Mouse (Mus musculus): ENCODE data around the gene ccdc198.
A peak's percentile ranks its signal among the peaks of the same experiment; 100 is the strongest.
"Not testable (repeated sequence)": the region's sequence is repeated elsewhere in the genome, so short reads cannot be mapped to it uniquely, and the experiment has no call there.

ccdc198 gene

DNA sequence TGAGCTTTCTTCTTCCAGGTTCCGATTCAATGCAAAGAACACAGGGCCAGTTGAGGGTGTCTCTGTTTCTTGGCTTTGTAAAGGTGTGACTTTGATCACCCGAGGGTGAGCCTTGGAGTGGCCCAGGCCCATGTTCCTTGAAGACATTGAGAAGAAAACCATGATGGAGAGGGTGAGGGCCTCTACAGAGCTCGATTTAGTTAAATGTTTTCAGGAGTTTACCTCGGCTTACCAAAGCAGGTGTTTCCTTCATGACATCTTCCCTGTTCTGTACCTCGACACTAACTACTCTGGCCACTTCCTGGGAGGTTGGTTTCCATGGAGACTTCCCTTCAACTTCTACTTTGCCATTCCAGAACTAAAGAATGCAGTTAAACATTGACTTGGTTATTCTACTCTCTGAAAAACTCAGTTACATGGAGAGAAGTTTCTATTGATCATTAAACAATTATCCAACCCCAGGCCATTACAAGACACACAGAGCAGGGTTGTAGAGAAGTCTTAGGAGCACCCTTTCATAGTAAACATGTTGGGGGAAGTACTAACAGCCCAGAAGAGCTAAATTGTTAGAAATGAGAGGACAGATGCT, at the start of gene ccdc198:
TSS of gene ccdc198 (minus strand) at position 349 of the 589 bp plus-strand sequence.
- no peak for DNase-seq (ENCODE audit: low read depth, low spot score)

- no peak for DNase-seq (ENCODE audit: low read depth, low spot score)
Measured at GRCm38 (mm10) chr14:49293802-49294449, 48.7 kb upstream of the ccdc198 start.

- no peak for DNase-seq (ENCODE audit: low read depth, low spot score)
Measured at GRCm38 (mm10) chr14:49290029-49290745, 44.9 kb upstream of the ccdc198 start.

DNA sequence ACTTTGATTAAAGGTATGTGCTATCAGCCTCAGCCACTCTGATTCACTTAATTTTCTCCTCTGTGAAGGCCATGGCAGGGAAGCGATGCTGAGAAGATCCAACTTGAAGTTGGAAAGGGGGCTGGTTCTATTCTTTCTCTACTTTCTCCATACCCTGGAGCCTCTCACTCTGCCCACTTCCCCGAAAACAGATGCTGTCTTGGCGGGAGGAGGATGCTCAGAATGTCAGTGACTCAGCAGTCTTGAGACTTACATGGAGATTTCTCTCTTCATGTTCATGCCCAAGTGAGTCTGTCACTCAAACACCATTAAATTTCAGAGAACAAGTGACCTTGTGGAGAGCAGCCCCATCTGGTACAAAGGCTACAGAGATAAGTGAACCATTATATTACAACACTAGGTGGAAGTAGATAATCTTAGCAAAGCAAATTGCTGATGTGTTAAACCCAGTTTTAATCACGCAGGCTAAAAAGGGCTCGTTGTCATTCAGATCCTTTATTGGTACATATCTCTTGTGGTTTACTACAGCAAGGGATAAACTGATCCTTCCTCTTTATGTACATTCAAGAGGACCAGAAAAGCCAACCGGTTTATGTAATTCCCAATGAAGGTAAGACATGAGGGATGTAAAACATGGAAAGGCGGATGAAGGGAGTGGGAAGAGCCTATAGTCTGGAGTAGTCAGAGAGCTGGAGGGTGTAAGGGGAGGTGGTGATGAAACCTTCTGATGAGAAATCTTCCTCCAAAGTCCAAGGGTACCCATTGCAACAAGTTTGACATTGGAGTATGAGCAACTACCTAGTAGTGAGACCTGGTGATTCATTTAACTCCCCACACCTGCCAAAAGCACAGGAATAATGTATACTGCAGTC, 38.7 kb upstream of the ccdc198 start:
- DNase-seq (ENCODE audit: low read depth, low spot score) = no peak

DNA sequence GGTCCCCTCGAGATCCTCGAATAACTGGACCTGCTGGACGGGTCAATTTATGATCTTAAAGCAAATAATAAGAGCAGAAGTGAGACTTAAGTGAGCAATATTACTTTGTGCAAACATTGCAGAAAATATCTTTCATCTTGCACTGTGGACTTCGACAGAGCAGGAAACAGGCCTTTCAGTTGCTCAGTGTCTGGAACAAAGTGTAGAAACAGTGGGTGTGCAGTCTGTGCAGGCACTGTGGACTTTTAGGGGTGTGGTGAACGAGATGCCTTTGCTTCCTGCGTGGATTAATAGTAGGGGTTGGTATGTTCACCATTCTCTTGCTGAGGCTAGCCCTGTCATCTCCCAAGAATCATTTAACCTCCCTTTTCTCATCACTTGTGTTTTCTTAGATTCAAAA, 33.6 kb upstream of the ccdc198 start:
- DNase-seq (ENCODE audit: low read depth, low spot score) = no peak

GRCm38 (mm10) chr14:49278479-49278878, 33.2 kb upstream of the ccdc198 start:
- not testable (repeated sequence) for DNase-seq (ENCODE audit: low read depth, low spot score)

GRCm38 (mm10) chr14:49277642-49278041, 32.4 kb upstream of the ccdc198 start:
- DNase-seq (ENCODE audit: low read depth, low spot score) = no peak

GRCm38 (mm10) chr14:49275376-49275775, 30.1 kb upstream of the ccdc198 start:
- DNase-seq (ENCODE audit: low read depth, low spot score) = no peak

DNA sequence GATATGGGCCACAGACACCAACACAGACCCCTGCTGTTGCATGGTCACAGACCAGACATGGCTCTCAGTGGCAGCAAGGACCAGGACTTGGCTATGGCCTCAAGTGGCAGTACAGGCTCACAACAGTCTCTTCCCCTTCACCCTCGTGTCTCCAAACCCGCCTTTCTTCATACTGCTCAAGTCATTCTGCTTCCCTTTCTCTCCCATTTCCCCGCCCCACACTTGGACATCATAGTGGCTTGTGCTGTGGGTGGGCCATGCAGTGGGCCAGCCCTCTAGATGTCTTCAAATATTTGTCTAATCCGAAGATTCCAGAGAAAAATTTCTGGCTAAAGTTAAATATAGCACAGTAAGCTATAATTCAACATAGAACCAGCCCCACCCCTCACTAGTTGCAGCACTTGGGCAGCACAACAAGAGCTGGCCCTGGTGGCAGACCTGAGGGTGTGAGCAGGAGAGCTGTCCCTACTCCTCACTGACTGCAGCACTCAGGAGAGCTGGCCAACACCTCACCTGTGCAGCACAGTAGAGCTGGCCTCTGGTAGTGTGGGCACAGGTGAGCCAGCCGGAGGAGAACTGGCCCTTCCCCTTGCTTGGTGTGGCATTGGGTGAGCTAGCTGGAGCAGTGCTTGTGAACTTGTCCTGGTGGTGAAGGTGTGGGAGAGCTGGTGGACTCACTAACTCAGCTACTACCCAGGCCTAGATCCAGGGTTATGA, 20.2 kb upstream of the ccdc198 start:
- DNase-seq (ENCODE audit: low read depth, low spot score) = no peak

GRCm38 (mm10) chr14:49241522-49241921, 3.8 kb downstream of the ccdc198 start:
- DNase-seq (ENCODE audit: low read depth, low spot score) = no peak

- peak; percentile 32 for DNase-seq (ENCODE audit: low read depth, low spot score)
Measured at GRCm38 (mm10) chr14:49238206-49238605, 7.1 kb downstream of the ccdc198 start.

DNA sequence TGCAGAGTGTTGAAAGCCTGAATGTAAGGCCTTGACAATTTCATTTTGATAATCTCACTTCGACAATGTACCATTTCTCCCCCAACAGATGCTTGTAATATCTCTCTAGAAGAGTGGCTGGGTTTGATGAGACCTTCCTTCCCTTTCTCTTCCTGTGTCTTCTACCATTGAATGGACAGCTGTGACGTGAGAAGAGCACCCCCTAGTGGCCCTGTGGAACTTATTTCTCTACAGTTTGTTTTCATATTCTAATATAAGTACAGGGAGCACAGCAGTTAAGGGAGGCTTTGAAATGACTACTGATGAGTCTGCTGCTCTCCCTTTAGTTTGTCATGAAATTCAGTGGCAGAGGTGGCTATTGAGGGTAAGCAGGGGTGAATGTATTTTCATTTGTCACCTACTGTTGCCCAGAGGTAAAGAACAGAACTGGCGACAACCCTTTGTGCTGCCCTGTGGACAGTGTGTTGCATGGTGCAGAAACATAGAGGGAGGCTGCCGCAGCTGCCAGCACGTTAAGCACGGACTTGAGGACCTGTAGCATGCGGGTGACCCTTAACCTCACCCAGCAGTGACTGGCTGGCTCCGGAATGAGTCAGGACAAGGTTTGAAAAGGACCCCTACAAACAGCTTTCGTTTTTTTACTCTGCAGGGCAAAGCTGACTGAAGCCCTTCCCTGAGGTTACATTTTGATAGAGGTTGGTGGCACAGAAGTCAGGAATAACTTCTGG, 10.3 kb downstream of the ccdc198 start:
- peak; percentile 20 for DNase-seq (ENCODE audit: low read depth, low spot score)

GRCm38 (mm10) chr14:49231845-49232244, 13.4 kb downstream of the ccdc198 start:
- DNase-seq (ENCODE audit: low read depth, low spot score) = no peak

GRCm38 (mm10) chr14:49226986-49227385, 18.3 kb downstream of the ccdc198 start:
- DNase-seq (ENCODE audit: low read depth, low spot score) = no peak

DNA sequence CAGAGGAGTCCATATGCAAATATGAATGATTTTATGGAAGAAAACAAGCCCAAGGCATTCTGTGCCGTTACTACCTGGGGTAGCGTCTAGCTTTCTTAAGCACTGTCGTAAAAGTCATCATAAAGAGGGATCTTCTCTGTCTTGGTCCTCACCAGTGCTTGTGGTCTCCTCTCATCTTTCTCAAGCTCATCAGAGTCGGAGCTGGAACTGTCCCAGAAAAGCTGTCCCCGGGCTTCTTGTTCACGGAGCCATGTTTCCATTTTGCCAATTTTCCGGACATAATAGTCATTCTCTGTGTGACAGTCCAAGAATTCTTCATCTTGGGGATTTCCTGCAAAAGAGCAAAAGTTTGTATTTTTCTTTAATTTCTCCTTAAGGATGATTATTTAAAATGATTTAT, 18.8 kb downstream of the ccdc198 start:
- no peak for DNase-seq (ENCODE audit: low read depth, low spot score)

GRCm38 (mm10) chr14:49221771-49222170, 23.5 kb downstream of the ccdc198 start:
- DNase-seq (ENCODE audit: low read depth, low spot score) = no peak

DNA sequence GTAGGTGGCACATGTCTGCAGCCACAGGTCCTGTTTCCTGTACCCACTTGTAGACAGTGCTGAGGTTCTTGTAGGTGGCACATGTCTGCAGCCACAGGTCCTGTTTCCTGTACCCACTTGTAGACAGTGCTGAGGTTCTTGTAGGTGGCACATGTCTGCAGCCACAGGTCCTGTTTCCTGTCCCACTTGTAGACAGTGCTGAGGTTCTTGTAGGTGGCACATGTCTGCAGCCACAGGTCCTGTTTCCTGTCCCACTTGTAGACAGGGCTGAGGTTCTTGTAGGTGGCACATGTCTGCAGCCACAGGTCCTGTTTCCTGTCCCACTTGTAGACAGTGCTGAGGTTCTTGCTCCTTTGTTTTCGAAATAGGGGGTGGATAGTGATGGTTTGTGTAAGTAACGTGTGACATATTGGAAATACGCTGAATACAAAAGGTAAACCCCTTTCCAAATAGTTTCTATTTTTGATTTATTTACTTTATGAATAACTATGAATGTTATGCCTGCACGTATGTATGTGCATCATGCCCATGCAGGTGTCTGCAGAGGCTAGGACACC, 25.7 kb downstream of the ccdc198 start:
- DNase-seq (ENCODE audit: low read depth, low spot score) = not testable (repeated sequence)

DNA sequence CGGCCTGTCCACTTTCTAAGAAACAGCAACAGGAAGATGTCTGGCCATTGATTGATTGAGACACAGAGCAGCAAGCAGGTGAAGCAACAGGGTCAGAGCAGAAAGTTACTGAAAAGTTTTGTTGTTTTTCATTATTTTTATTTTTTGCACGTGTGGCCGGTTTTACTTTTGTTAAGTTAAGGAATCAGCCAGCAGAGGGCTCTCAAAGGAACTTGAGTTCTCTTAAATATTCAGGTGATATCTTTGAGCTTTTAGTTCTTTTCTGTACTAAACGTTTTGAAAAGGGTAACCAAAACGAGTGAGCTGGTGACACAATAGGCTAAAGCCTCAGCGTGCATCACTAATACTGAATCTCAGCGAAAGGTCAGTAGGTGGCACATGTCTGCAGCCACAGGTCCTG, 26.6 kb downstream of the ccdc198 start:
- DNase-seq (ENCODE audit: low read depth, low spot score) = no peak

DNA sequence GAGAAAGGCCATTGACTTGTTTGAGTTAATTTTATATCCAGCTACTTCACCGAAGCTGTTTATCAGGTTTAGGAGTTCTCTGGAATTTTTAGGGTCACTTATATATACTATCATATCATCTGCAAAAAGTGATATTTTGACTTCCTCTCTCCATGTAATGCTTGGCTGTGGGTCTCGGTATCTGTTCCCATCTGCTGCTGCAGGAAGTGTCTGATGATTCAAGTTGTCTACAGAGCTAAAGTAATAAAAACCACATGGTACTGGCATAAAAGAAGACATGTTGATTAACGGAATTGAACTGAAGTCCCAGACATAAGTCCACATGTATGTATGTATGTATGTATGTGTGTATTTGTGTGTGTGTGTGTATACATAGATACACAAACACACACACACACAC, 35.1 kb downstream of the ccdc198 start:
- DNase-seq (ENCODE audit: low read depth, low spot score) = not testable (repeated sequence)

DNA sequence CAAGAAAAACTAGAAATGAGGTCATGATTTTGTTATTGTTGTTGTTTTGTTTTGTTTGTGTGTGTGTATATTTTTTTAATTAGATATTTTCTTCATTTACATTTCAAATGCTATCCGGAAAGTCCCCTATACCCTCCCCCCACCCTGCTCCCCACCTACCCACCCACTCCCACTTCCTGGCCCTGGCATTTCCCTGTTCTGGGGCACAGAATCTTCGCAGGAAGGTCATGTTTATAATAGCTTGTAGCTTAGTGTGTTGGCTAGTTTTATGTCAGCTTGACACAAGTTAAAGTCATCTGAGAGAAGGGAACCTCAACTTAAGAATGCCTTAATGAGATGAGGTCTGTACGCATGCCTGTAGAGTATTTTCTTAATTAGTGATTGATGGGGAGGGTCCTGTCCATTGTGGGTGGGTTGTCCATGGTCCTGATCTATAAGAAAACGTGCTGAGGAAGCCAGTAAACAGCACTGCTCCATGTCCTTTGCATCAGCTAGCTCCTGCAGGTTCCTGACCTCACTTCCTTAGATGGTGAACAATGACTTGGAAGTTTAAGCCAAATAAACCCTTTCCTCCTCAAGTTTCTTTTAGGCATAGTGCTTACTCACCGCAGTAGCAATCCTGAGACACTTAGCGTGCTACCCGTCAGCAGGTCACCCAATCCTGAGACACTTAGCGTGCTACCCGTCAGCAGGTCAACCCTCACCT, 44.0 kb downstream of the ccdc198 start:
- DNase-seq (ENCODE audit: low read depth, low spot score) = no peak

Data from embryo, embryonic 11.5 days (tissue).